In genomic region chr5:117240761-117241322, GRCm38 (mm10) we compare ENCODE assay signal across 8 mouse cellular contexts. TPM values are rescaled to one million over a fixed set of nuclear protein-coding genes. Genes with fewer than 3 reads are reported as not detected.
DNase-seq lines count a peak whose midpoint lies in the region; ATAC-seq and TF ChIP-seq lines count a peak whose summit lies in the region.

No protein-coding gene starts in this region.

- peak; percentile 10 to 48 for DNase-seq in heart, adult 18-20 months
- no peak for DNase-seq in heart, adult 11 months
- DNase-seq in cerebellum, adult 8-10 months, result peak; percentile 63
- peak; percentile 4 for DNase-seq in forelimb bud, embryonic 11.5 days (ENCODE audit: low read depth, low spot score)
- DNase-seq in right cerebral cortex, postnatal 14 days, result peak; percentile 55

- peak overlapping the region; percentile 58 for H3K4me2 ChIP-seq in intestine, postnatal 0 days (replicated peaks; ENCODE audit: low read depth)
- H3K4me2 ChIP-seq in liver, embryonic 12.5 days, result peak overlapping the region; percentile 45

- H3K9ac ChIP-seq in intestine, postnatal 0 days (ENCODE audit: low read depth, low read length), result peak overlapping the region; percentile 40
- no peak overlapping the region for H3K9ac ChIP-seq in liver, embryonic 12.5 days

- no peaks in the 10 kb centered on the region for H3K27me3 ChIP-seq in intestine, postnatal 0 days (replicated peaks; ENCODE audit: control insufficient read depth, insufficient read depth, low read length)
- no peaks in the 10 kb centered on the region for H3K27me3 ChIP-seq in liver, embryonic 12.5 days (replicated peaks)

- 43% methylated on average over 32 of the region's 32 CpGs for WGBS in intestine, postnatal 0 days
- WGBS in liver, embryonic 12.5 days (ENCODE audit: insufficient replicate concordance), result 68% methylated on average over 32 of the region's 32 CpGs

- peak overlapping the region; percentile 41 for H3K4me3 ChIP-seq in intestine, postnatal 0 days (ENCODE audit: low read depth, low read length)
- 0 out of 2 replicates have a peak overlapping the region, but pooled peaks have one; percentile 8 for H3K4me3 ChIP-seq in liver, embryonic 12.5 days

- H3K9me3 ChIP-seq in intestine, postnatal 0 days (ENCODE audit: control insufficient read depth), result no peaks in the 10 kb centered on the region
- H3K9me3 ChIP-seq in liver, embryonic 12.5 days (replicated peaks), result no peaks in the 10 kb centered on the region

- no peak for ATAC-seq in intestine, postnatal 0 days
- ATAC-seq in liver, embryonic 12.5 days, result no peak
- no peak for ATAC-seq in megakaryocyte-erythroid progenitor cell, adult 5-6 weeks (replicated peaks; ENCODE audit: low FRiP score, low TSS enrichment, poor library complexity, severe bottlenecking)

- TF ChIP-seq CTCF in intestine, postnatal 0 days (IDR thresholded peaks at IDR 0.05; ENCODE audit: low read depth), result no peak

- H3K4me1 ChIP-seq in intestine, postnatal 0 days (replicated peaks; ENCODE audit: control insufficient read depth, insufficient read depth, low read length), result no peaks in the 10 kb centered on the region
- H3K4me1 ChIP-seq in liver, embryonic 12.5 days, result peaks cover 7% of the 10 kb centered on the region; the same call in 1 of the 2 replicates

- peaks cover 27% of the 10 kb centered on the region for H3K36me3 ChIP-seq in intestine, postnatal 0 days (ENCODE audit: control insufficient read depth, insufficient read depth)
- H3K36me3 ChIP-seq in liver, embryonic 12.5 days, result peaks cover 88% of the 10 kb centered on the region

- peak overlapping the region; percentile 46 for H3K27ac ChIP-seq in intestine, postnatal 0 days (ENCODE audit: low read depth, low read length)
- no peak overlapping the region for H3K27ac ChIP-seq in liver, embryonic 12.5 days

RNA-seq across cellular contexts. Expression of gene Pebp1, which starts 46.6 kb away (rescaled TPM):
- 100 to 1,000 TPM; 475 to 528 TPM for total RNA-seq in heart, adult 18-20 months (2021)
- 258 and 267 TPM in 2 replicates for polyA plus RNA-seq in intestine, postnatal 0 days (2015; fragmentation: Nextera tagmentation; extraction: Ambion mirVana)
- polyA plus RNA-seq in liver, embryonic 12.5 days (2016; fragmentation: Nextera tagmentation; extraction: Ambion mirVana), result 311 and 318 TPM in 2 replicates
- total RNA-seq in megakaryocyte-erythroid progenitor cell, adult 5-6 weeks (2014; fragmentation: Nextera tagmentation), result 394 and 495 TPM in 2 replicates
- 135 and 142 TPM in 2 replicates for total RNA-seq in megakaryocyte-erythroid progenitor cell, adult 5-6 weeks (2017)
